25 mouse cellular contexts compared by ENCODE assay signal in the genomic region with DNA sequence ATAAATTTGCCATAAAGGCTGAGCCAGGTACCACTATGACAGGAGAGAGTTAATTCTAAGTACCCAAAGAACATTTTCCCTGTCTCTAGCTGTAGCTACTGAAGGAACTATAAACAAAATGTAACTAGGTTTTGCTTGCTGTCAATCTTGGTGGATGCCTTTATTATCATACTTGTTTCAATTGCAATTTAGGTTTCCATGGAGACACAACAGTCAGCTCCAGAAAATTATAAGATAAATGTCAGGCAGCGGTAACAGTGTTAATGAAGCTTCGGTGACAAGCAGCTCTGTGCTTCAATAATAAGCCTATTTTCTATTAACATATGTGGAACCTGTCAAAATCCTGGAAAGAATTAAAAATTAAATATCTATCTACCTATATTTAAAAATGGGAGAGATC.
DNase-seq lines count a peak whose midpoint lies in the region; ATAC-seq lines count a peak whose summit lies in the region.
"Had no signal": no experiment of that assay in that cellular context is flagged by ENCODE, and none has a peak within 500 bp of the region (broad histone marks: within the 10 kb centered on the region; RNA-seq: fewer than 3 reads in every experiment).

No protein-coding gene starts in this region.

- no peak overlapping the region for H3K4me2 ChIP-seq in forebrain, embryonic 14.5 days (ENCODE audit: low read length)
- H3K4me2 ChIP-seq in forebrain, embryonic 11.5 days (ENCODE audit: low read depth, low read length, severe bottlenecking): no peak overlapping the region
- no peak overlapping the region for H3K4me2 ChIP-seq in forebrain, embryonic 16.5 days (ENCODE audit: low read length)
- H3K4me2 ChIP-seq in forebrain, embryonic 12.5 days: no peak overlapping the region
- no peak overlapping the region for H3K4me2 ChIP-seq in midbrain, embryonic 14.5 days (ENCODE audit: low read length)
- H3K4me2 ChIP-seq: embryonic facial prominence, embryonic 13.5 days; embryonic facial prominence, embryonic 15.5 days had no signal

- no peaks in the 10 kb centered on the region for H3K27me3 ChIP-seq in forebrain, embryonic 14.5 days (replicated peaks; ENCODE audit: control insufficient read depth, insufficient read depth, low read length)
- no peaks in the 10 kb centered on the region for H3K27me3 ChIP-seq in forebrain, embryonic 11.5 days (ENCODE audit: control insufficient read depth, insufficient read depth, low read length)
- H3K27me3 ChIP-seq in forebrain, embryonic 16.5 days (replicated peaks; ENCODE audit: control insufficient read depth, insufficient read depth, low read length): no peaks in the 10 kb centered on the region
- no peaks in the 10 kb centered on the region for H3K27me3 ChIP-seq in forebrain, embryonic 12.5 days
- no peaks in the 10 kb centered on the region for H3K27me3 ChIP-seq in midbrain, embryonic 14.5 days (ENCODE audit: control insufficient read depth, insufficient read depth, low read length)
- H3K27me3 ChIP-seq in midbrain, embryonic 10.5 days (ENCODE audit: low read depth, poor library complexity, severe bottlenecking): no peaks in the 10 kb centered on the region
- H3K27me3 ChIP-seq: CH12.LX; embryonic facial prominence, embryonic 13.5 days; embryonic facial prominence, embryonic 15.5 days; Patski had no signal

- no peak for ATAC-seq in forebrain, embryonic 14.5 days
- no peak for ATAC-seq in forebrain, embryonic 11.5 days (replicated peaks; ENCODE audit: low FRiP score)
- peak; percentile 19; the same call in 1 of the 2 replicates for ATAC-seq in forebrain, embryonic 16.5 days
- no peak for ATAC-seq in forebrain, embryonic 12.5 days (ENCODE audit: low FRiP score)
- no peak for ATAC-seq in midbrain, embryonic 14.5 days (ENCODE audit: low FRiP score, low TSS enrichment)
- ATAC-seq: activated CD4-positive, CD25-positive, alpha-beta regulatory T cell, adult 4 months; CD4-positive, CD25-positive, alpha-beta regulatory T cell, adult 4 months; Patski had no signal

- DNase-seq in forebrain, embryonic 14.5 days (ENCODE audit: low spot score): peak; percentile 71
- no peak for DNase-seq in forebrain, embryonic 11.5 days (ENCODE audit: low spot score)
- peak; percentile 35 for DNase-seq in midbrain, embryonic 14.5 days
- DNase-seq in midbrain, embryonic 10.5 days (ENCODE audit: low spot score): no peak
- DNase-seq: adrenal gland, adult 8-10 months; adrenal gland, postnatal 14 days; adrenal gland, postnatal 36 days; B cell, adult 2 months; cerebellum, adult 11 months; cerebellum, adult 18-20 months; cerebellum, adult 8-10 months; cerebellum, adult 9-11 months; cerebellum, postnatal 14 days; cerebellum, postnatal 36 days; embryo, embryonic 11 days had no signal

- no peak overlapping the region for H3K9ac ChIP-seq in forebrain, embryonic 14.5 days (ENCODE audit: low read length)
- no peak overlapping the region for H3K9ac ChIP-seq in forebrain, embryonic 11.5 days (ENCODE audit: low read length)
- no peak overlapping the region for H3K9ac ChIP-seq in forebrain, embryonic 16.5 days (replicated peaks; ENCODE audit: low read depth, low read length)
- no peak overlapping the region for H3K9ac ChIP-seq in forebrain, embryonic 12.5 days
- H3K9ac ChIP-seq in midbrain, embryonic 14.5 days (replicated peaks; ENCODE audit: low read length): no peak overlapping the region
- H3K9ac ChIP-seq: embryonic facial prominence, embryonic 13.5 days; embryonic facial prominence, embryonic 15.5 days had no signal

- H3K4me1 ChIP-seq in forebrain, embryonic 14.5 days (ENCODE audit: control insufficient read depth, insufficient read depth, low read length): peaks cover 17% of the 10 kb centered on the region
- H3K4me1 ChIP-seq in forebrain, embryonic 11.5 days (replicated peaks; ENCODE audit: control insufficient read depth, insufficient read depth, low read length): no peaks in the 10 kb centered on the region
- peaks cover 37% of the 10 kb centered on the region for H3K4me1 ChIP-seq in forebrain, embryonic 16.5 days (replicated peaks; ENCODE audit: control insufficient read depth, insufficient read depth, low read length)
- H3K4me1 ChIP-seq in forebrain, embryonic 12.5 days: peaks cover 12% of the 10 kb centered on the region
- H3K4me1 ChIP-seq in midbrain, embryonic 14.5 days (ENCODE audit: control insufficient read depth, insufficient read depth, low read length): peaks cover 15% of the 10 kb centered on the region
- H3K4me1 ChIP-seq in midbrain, embryonic 10.5 days: peaks cover 8% of the 10 kb centered on the region
- H3K4me1 ChIP-seq: embryonic facial prominence, embryonic 13.5 days; embryonic facial prominence, embryonic 15.5 days had no signal

- H3K36me3 ChIP-seq in forebrain, embryonic 14.5 days (ENCODE audit: control insufficient read depth, insufficient read depth, low read length): no peaks in the 10 kb centered on the region
- no peaks in the 10 kb centered on the region; the same call in 1 of the 2 replicates for H3K36me3 ChIP-seq in forebrain, embryonic 11.5 days (ENCODE audit: control insufficient read depth, insufficient read depth, low read length)
- H3K36me3 ChIP-seq in forebrain, embryonic 16.5 days (ENCODE audit: control insufficient read depth, insufficient read depth): no peaks in the 10 kb centered on the region
- no peaks in the 10 kb centered on the region for H3K36me3 ChIP-seq in forebrain, embryonic 12.5 days (replicated peaks)
- no peaks in the 10 kb centered on the region for H3K36me3 ChIP-seq in midbrain, embryonic 14.5 days (ENCODE audit: control insufficient read depth, insufficient read depth, low read length)
- no peaks in the 10 kb centered on the region for H3K36me3 ChIP-seq in midbrain, embryonic 10.5 days
- H3K36me3 ChIP-seq: embryonic facial prominence, embryonic 13.5 days; embryonic facial prominence, embryonic 15.5 days; G1E had no signal

- 45% methylated on average over 2 of the region's 2 CpGs for WGBS in forebrain, embryonic 14.5 days
- WGBS in forebrain, embryonic 11.5 days: 72% methylated on average over 2 of the region's 2 CpGs
- 24% methylated on average over 2 of the region's 2 CpGs for WGBS in forebrain, embryonic 16.5 days
- WGBS in forebrain, embryonic 12.5 days: 64% methylated on average over 2 of the region's 2 CpGs
- 39% methylated on average over 2 of the region's 2 CpGs for WGBS in midbrain, embryonic 14.5 days
- WGBS in midbrain, embryonic 10.5 days: 96% methylated on average over 2 of the region's 2 CpGs

- no peaks in the 10 kb centered on the region for H3K9me3 ChIP-seq in forebrain, embryonic 14.5 days (replicated peaks; ENCODE audit: control insufficient read depth, low read length)
- H3K9me3 ChIP-seq in forebrain, embryonic 11.5 days (ENCODE audit: control insufficient read depth, low read length): no peaks in the 10 kb centered on the region
- no peaks in the 10 kb centered on the region for H3K9me3 ChIP-seq in forebrain, embryonic 16.5 days (ENCODE audit: control insufficient read depth, low read length)
- no peaks in the 10 kb centered on the region for H3K9me3 ChIP-seq in forebrain, embryonic 12.5 days
- H3K9me3 ChIP-seq in midbrain, embryonic 14.5 days (ENCODE audit: control insufficient read depth, low read length): no peaks in the 10 kb centered on the region
- H3K9me3 ChIP-seq in midbrain, embryonic 10.5 days (replicated peaks): no peaks in the 10 kb centered on the region
- H3K9me3 ChIP-seq: embryonic facial prominence, embryonic 13.5 days; embryonic facial prominence, embryonic 15.5 days; G1E had no signal

- H3K27ac ChIP-seq in forebrain, embryonic 14.5 days (ENCODE audit: low read depth, low read length): no peak overlapping the region
- no peak overlapping the region for H3K27ac ChIP-seq in forebrain, embryonic 11.5 days (ENCODE audit: low read depth, low read length)
- no peak overlapping the region for H3K27ac ChIP-seq in forebrain, embryonic 16.5 days (ENCODE audit: low read length)
- no peak overlapping the region for H3K27ac ChIP-seq in forebrain, embryonic 12.5 days
- no peak overlapping the region for H3K27ac ChIP-seq in midbrain, embryonic 14.5 days (replicated peaks; ENCODE audit: low read depth, low read length)
- no peak overlapping the region for H3K27ac ChIP-seq in midbrain, embryonic 10.5 days (replicated peaks)
- H3K27ac ChIP-seq: embryonic facial prominence, embryonic 13.5 days; embryonic facial prominence, embryonic 15.5 days had no signal

- H3K4me3 ChIP-seq in forebrain, embryonic 14.5 days (ENCODE audit: low read depth, low read length): no peak overlapping the region
- H3K4me3 ChIP-seq in forebrain, embryonic 11.5 days (ENCODE audit: low read depth, low read length): no peak overlapping the region
- no peak overlapping the region for H3K4me3 ChIP-seq in forebrain, embryonic 16.5 days (replicated peaks; ENCODE audit: low read length)
- H3K4me3 ChIP-seq in forebrain, embryonic 12.5 days (replicated peaks): no peak overlapping the region
- H3K4me3 ChIP-seq in midbrain, embryonic 14.5 days (replicated peaks; ENCODE audit: low read depth, low read length): no peak overlapping the region
- no peak overlapping the region for H3K4me3 ChIP-seq in midbrain, embryonic 10.5 days
- H3K4me3 ChIP-seq: embryonic facial prominence, embryonic 13.5 days; embryonic facial prominence, embryonic 15.5 days; erythroblast, embryonic 14.5 days had no signal

Comparison
In these comparisons a context has a peak if more than half of its experiments do, and no peak if none do; other contexts are left out.
1. DNase-seq: peak in forebrain, embryonic 14.5 days (single experiment) and midbrain, embryonic 14.5 days (single experiment); none in forebrain, embryonic 11.5 days (single experiment) and midbrain, embryonic 10.5 days (single experiment).